Mouse (Mus musculus) kidney, postnatal 4 days (tissue): Measurements from ENCODE around the gene Zfp784.

Experiments
- DNase-seq, 2 experiments: peaks; one replicate each; pipeline ENCODE4 v3.0.0; 2021; ENCODE audit warnings: mixed read lengths in 2 of 2

Gene Zfp784

GRCm38 (mm10) chr7:5057381-5057780 lies 19.1 kb upstream of the Zfp784 start:
- DNase-seq: no peak

DNA sequence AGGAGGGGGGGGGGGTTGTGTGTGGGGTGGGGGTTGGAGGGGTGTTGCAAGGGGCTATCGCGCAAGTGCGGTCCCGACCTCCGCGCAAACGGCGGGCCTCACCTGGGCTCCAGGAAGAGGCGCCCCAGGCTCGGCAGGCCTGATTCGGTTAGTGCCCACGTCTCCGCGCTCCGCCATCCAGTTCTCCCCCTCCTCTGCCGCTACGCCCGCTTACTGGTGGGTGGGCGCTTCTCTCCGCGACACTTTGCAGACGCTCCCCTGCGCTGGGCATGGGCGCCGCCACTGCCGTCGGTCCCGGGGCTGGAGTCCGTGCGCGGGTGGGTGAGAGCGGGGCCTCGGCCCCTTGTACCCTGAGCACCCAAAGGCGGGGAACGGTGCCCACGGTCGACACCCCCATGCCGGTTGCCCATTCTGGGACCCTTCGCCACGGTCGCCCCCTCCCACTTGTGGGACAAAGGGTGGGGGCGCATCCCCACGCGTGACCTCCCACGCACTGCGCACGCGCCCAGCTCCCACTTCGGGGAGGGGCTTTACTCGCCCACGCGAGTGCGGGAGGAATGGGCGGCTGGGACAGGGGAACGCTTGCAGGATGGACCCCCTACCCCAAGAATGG lies 18.5 kb upstream of the Zfp784 start:
- peak; percentile 54 to 72 for DNase-seq

GRCm38 (mm10) chr7:5053456-5054179 lies 15.4 kb upstream of the Zfp784 start:
- peak; percentile 35 to 45 for DNase-seq

DNA sequence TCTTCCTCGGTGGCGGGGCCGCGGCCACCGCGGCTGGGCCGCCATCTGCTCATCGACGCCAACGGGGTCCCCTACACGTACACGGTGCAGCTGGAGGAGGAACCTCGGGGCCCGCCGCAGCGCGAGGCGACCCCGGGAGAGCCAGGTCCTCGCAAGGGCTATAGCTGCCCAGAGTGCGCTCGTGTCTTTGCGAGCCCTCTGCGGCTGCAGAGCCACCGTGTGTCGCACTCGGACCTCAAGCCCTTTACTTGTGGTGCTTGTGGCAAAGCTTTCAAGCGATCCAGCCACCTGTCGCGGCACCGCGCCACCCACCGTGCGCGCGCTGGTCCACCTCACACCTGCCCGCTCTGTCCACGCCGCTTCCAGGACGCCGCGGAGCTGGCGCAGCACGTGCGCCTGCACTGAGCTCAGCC lies 14.7 kb upstream of the Zfp784 start:
- DNase-seq: peak; percentile 31 to 54

- DNase-seq: peak; percentile 21 to 39
Observed at GRCm38 (mm10) chr7:5052438-5052837, 14.2 kb upstream of the Zfp784 start.

DNA sequence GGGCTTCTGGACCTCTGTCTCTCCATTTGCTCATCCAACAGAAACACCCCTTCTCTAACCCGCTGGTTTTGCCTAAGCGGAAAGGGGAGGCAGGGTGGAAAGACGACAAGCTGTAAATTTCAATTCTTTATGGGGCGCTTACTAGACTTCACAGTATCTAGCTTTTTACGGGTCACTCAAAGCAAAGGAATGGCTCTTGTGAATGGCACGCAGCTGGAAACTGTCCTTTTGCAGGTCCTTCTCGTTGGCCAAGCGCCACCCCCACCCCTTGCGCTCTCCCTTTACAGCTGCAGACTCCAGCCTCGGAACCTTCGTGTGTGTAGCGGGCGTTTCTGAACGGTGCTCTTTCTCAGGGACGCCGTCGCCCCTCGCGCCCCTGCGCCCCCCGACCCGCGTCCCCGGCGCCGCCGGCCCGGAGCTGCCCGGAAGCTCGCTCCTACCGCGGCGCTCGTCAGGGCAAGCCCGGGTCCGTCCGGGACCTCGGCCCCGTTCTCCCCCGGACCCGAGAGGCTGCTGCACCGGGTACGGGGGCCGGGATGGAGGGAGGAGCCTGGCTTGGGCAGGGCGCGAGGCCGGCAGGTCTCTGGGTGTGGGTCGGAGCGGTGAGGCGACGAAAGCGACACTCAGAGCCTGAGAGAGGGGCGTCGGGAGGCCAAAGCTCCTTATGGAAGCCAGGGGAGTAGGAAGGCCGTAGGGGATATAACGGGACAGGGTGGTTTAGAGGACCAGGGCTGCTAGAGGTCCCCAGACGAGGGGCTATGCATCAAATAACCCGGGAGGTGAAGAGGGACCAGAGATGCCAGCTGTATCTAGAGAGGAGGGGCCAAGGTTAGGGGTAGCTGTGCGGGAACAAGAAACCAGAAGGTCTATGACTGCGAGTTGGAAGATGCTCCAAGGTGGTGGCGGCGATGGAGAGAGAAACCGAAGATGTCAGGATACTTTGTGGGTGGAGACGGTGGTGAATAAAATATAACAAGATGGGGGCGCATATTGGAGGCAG lies 13.2 kb upstream of the Zfp784 start, which contains the start of gene Zfp580:
TSS of gene Zfp580 (plus strand) at position 346 of the 1,000 bp plus-strand sequence.
- peak; percentile 86 to 91 for DNase-seq

GRCm38 (mm10) chr7:5047313-5047712 lies 9.1 kb upstream of the Zfp784 start:
- no peak for DNase-seq

GRCm38 (mm10) chr7:5046112-5046511 lies 7.9 kb upstream of the Zfp784 start:
- DNase-seq: no peak

DNA sequence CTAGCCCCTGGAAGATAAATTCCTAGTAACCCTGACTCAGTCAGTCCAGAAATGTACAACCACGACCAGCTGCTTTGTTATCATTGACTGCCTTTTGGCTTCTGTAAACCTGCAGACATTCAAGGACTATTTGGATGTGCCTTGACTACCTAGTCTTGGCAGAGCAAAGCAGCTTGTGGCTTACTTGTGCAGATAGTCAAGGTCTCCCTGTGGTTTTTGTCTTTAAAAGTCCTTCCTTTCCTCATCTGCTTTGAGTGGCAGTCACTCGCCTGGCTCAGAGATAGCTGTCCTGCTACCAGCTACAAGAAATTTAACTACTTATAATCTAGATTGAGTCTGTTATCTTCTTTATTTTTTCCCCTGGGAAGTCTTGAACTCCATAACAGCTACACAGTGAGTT lies 6.7 kb upstream of the Zfp784 start:
- DNase-seq: no peak

DNA sequence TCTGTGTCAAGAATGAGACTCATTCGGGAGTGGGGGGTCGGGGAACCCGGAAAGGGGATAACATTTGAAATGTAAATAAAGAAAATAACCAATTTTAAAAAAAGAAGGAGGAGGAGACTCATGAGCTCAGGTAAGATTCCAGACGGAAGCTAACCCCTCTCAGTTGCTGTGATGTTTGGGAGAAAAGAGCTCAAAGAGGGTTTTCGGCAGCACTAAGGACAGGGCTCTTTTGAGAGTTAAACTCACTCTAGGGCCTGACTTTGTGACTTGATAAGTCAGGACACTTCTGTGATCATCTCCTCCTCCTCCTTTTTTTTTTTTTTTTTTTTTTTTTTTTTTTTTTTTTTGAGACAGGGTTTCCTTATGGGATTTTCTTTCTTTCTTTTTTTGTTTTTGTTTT lies 694 bp upstream of the Zfp784 start:
- no peak for DNase-seq

- no peak for DNase-seq
Observed at GRCm38 (mm10) chr7:5037467-5037866, 779 bp downstream of the Zfp784 start.

DNA sequence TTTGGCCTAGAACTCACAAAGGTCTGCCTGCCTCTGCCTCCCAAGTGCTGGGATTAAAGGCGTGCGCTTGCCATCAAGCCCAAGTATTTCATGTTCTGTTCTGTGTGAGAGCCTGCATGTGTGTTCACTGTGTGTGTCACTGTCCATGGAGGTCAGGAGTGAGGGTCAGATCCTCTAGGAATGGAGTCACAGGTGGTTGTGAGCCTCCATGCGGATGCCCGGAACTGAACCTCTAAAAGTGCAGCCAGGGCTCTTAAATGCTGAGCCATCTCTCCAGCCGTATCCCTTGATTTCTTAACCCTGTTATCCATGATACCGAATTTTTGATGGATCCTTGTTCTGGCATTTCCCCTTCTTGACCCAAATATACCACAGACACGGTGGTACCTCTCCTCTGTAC lies 1.2 kb downstream of the Zfp784 start:
- no peak for DNase-seq

DNA sequence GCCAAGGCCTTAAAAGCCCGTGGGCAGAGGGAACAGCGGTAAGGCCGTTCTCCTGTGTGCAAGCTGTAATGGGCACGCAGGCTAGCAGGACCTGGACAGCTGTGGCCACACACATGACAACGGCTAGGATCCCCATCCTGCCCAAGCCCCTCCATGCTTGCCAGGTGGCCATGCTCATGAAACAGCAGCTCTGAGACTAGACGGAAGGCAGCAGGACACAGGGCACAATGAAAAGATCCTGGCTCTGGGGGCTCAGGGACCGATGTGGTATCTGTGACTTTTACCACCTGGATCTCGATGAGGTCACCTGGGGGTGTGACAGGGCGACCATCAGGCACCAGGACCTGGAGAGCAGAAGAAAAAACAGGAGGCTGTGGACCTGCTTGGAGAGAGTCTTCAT lies 2.1 kb downstream of the Zfp784 start:
- no peak for DNase-seq

DNA sequence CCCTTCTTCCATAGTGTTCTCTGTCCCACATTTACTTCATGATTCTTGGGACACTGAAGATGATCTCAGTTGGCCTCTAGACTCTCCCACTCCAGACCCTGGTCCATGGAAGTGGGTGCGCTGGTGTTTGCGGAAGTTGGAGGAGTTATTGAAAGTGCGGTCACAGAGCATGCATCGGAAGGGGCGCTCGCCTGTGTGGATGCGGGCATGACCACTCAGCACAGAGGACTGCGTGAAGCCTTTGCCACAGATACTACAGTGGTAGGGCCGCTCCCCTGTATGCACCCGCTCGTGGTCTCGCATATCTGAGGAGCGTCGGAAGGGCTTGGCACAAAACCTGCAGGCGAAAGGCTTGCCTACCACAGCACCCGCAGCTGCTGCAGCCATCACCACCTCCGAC lies 2.6 kb downstream of the Zfp784 start:
- DNase-seq: no peak

- DNase-seq: no peak
Observed at GRCm38 (mm10) chr7:5033818-5034217, 4.4 kb downstream of the Zfp784 start, which contains the start of gene 4632433K11Rik. Gene 4632433K11Rik, plus strand, starts transcription at chr7:5034118.

GRCm38 (mm10) chr7:5031496-5031895 lies 6.8 kb downstream of the Zfp784 start:
- no peak for DNase-seq

- DNase-seq: no peak
Observed at GRCm38 (mm10) chr7:5030554-5031275, 7.5 kb downstream of the Zfp784 start.

GRCm38 (mm10) chr7:5029946-5030345 lies 8.3 kb downstream of the Zfp784 start:
- DNase-seq: no peak

GRCm38 (mm10) chr7:5029543-5029942 lies 8.7 kb downstream of the Zfp784 start:
- DNase-seq: no peak

- no peak for DNase-seq
Observed at GRCm38 (mm10) chr7:5021197-5021596, 17.0 kb downstream of the Zfp784 start.

DNA sequence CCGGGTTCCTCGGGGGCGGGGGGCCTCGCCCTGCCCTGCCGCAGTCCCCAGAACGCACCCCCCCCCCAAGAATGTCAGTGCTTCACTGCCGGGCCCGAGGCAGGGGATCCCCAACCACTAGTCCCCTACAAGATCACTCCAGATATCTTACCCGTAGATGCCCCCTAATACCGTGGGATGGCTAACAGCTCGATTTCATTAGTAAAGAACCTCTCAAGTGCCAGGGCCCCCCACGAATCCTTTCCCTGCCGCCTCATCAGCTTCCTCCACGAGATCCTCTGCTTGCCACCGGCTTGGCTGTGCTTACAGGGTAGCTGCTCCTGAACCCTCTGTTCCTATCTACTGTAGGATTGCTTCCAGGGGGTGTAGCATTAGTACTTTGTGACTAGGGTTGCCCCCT lies 17.6 kb downstream of the Zfp784 start:
- no peak for DNase-seq

DNA sequence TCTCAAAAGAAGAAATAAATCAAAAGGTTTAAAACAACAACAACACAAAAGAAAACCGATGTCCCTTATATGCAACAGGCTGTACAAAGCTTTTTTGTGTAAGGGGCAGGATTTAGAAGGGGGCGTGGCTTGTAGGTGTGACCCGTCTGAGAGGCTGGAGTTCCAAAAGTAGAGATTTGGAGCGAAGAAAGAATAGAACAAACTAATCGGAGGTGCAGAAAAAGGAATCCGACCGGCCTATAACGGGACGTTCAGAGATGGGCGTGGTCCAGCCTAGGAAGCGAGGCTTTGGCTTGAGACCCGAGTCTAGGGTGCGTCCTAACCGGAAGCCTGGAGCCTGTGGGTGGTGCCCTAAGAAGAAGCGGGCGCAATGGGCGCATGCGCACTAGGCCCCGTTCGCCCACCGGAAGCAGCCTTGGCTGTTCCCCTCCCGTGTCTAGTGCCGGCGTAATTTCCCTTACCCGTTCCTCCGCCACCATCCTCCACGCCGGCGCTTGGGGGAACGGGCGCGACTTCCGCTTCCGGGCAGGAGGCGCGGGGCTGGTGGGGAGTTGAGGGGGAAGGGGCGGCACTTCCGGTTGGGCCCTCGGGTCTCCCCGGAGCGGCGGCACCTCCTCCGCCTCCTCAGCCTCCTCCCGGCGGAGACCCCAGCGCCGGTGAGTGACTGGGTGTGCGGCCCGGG lies 18.1 kb downstream of the Zfp784 start, which contains the start of the genes Zfp865 and Ccdc106:
TSS of gene Zfp865 (plus strand) at position 377 of the 682 bp plus-strand sequence.
TSS of gene Ccdc106 (plus strand) at position 554 of the 682 bp plus-strand sequence.
- peak; percentile 99 to 100 for DNase-seq
